Mouse (Mus musculus) neutrophil, adult 65 days (primary cell): Measurements from ENCODE around the gene Sbk1. TPM values are rescaled to one million over a fixed set of nuclear protein-coding genes. Genes with fewer than 3 reads are reported as not detected.

Source experiments
- total RNA-seq: library from RNA; stranded (reverse); gene quantifications from 2 replicates; pipeline ENCODE4 v1.2.4, GENCODE M21; 2023

Gene Sbk1
- total RNA-seq: 5.0 and 7.4 TPM in 2 replicates

DNA sequence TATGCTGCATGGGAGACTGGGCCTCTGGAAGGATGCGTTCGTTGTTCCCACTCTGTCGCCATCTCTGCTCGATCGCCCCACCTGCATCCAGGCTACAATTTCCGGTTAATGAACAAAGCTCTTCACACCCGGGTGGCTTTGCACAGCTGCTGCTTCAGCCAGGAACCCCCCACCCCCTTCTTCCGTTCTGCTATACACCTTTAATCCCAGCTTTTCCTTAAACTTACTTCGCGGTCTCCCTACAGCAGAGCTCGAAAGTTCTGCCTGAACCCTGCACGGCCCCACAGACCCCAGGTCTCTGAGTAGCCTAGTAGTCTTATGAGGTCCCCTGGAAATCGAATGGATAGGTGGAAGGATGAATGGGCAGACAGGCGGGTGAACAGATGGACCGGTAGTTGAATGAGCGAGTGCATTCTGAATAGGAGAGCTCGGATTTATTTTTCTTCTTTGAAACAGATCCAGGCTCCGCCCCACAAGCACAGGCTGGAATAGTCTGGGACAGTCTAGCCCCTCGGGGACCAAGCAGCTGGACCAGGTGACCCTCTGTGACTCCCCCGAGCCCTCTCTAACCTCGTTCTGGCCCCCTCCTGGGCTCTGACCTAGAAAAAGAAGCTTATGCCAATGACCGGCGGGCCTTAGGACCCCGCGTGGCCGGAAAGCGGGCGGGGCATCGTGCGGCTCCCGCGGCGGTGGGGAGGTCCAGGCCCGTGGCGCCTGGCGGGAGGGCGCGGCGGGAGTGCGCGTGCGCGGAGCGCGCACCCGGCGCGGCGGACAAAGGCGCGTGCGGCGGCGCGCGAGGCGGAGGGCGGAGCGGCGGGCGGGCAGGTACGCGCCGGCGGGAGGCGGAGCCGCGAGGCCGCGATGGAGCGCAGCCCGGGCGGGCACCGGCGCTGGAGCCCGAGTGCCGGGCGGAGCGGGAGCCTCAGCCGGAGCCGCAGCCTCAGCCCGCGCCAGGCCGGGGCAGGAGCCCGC is at the start of gene Sbk1:
TSS of gene Sbk1 (plus strand) at position 908 of the 972 bp plus-strand sequence.

Other genes starting within 250 kb of the Sbk1 start
- not detected in 2 replicates for gene Gsg1l, start 190.2 kb upstream of the Sbk1 start, total RNA-seq
- gene Xpo6, start 72.1 kb upstream of the Sbk1 start, total RNA-seq: 189 and 287 TPM in 2 replicates
- gene Lat, start 97.0 kb downstream of the Sbk1 start, total RNA-seq: 1.00 and 3.6 TPM in 2 replicates
- 40.0 and 61.0 TPM in 2 replicates for gene Spns1, start 104.8 kb downstream of the Sbk1 start, total RNA-seq
- gene Nfatc2ip, start 124.1 kb downstream of the Sbk1 start, total RNA-seq: 11.9 and 12.2 TPM in 2 replicates
- 2.7 and 5.7 TPM in 2 replicates for gene Cd19, start 142.3 kb downstream of the Sbk1 start, total RNA-seq
- 12.6 and 13.9 TPM in 2 replicates for gene Rabep2, start 156.1 kb downstream of the Sbk1 start, total RNA-seq
- gene Atp2a1, start 190.5 kb downstream of the Sbk1 start, total RNA-seq: 0.44 and 1.2 TPM in 2 replicates
- gene Sh2b1, start 202.8 kb downstream of the Sbk1 start, total RNA-seq: 43.1 and 54.3 TPM in 2 replicates
- gene Tufm, start 214.7 kb downstream of the Sbk1 start, total RNA-seq: 28.4 and 33.9 TPM in 2 replicates
- gene Atxn2l, start 230.8 kb downstream of the Sbk1 start, total RNA-seq: 126 and 137 TPM in 2 replicates